Mouse (Mus musculus) megakaryocyte-erythroid progenitor cell, adult 5-6 weeks (primary cell): ENCODE measurements around the gene Robo4. TPM values are rescaled to one million over a fixed set of nuclear protein-coding genes. Genes with fewer than 3 reads are reported as not detected.
A peak's percentile ranks its signal among the peaks of the same experiment; 100 is the strongest.

ENCODE experiments used
- ATAC-seq: replicated peaks from 2 replicates; pipeline ENCODE4 v1.8.0; 2016; ENCODE audit warnings: mild to moderate bottlenecking, inconsistent platforms; ENCODE audit not compliant: severe bottlenecking, poor library complexity, low FRiP score, low TSS enrichment
- total RNA-seq, 2 experiments: library from RNA; stranded (forward) in 1 of 2; stranded (reverse) in 1 of 2; fragments of 200-1000, 215-1000 nt in 1 of 2; fragments of >200 nt in 1 of 2; fragmentation: Nextera tagmentation in 1 of 2; gene quantifications; 2 replicates each; pipeline ENCODE4 v1.2.3; 2014 to 2017

The Robo4 gene
- total RNA-seq, 2 experiments from 2014 or later = 0.33 TPM; not detected in 1

DNA sequence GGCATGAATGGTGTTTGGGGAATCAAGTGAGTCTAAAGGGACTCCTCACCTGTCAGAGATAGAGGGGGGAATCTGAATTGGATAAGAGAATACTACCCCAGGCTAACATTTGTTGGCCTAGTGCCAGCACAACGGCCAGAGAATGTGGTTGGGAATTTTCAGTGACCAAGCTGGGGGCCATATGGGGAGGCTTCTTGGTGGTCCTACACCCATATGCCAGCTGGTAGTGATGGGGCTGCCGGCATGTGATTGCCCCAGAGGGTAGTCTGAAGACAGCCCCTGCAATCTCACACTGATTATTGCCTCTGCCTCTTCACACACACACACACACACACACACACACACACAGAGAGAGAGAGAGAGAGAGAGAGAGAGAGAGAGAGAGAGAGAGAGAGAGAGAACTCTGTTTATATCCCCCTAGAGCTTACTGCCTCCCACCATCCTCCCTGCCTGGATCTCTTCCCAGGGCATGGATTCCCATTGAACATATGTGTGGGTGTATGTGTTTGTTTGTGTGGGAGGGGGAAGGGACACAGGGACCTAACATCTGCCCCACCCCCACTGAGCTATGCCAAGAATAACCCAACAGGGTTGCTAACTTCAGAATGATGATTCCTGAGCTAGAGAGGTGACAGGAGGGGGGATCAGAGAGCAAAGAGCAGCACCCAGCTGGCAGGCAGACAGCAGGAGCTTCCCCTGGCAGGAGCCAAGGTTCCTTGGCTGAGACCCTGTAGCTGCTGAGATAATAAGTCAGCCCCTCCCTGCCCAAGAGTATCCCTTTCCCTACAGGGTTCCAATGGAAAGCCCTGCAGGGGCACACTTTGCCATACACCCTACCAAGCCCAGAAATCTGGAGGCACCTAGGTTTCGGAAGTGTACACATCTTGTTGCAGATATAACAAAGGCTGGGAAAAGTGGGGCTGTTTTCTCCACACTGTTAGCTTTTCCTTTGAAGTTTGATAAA is 36.4 kb downstream of the Robo4 start:
- 0 out of 2 replicates have a peak, but pooled peaks have one; percentile 22 for ATAC-seq

GRCm38 (mm10) chr9:37452401-37452800 is 50.7 kb downstream of the Robo4 start:
- no peak for ATAC-seq

DNA sequence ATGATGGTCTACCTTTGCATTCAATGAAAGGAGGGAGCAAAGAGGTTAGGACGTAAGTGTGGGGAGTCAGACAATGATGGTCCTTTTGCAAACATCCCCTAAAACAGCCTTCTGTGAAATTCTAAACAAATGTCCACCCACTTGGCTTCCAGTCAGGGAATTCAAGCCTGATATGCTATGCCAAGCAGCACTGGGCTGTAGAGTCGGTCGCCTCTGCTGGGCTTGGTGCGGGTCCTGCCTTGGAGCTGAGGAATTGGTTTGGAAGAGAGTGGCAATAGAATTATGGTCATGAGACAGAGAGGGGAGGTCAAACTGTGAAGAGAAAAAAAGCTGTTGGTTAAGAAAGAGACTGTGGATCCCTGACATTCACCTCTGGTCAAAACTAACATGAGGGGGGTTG is 51.6 kb downstream of the Robo4 start:
- no peak for ATAC-seq

DNA sequence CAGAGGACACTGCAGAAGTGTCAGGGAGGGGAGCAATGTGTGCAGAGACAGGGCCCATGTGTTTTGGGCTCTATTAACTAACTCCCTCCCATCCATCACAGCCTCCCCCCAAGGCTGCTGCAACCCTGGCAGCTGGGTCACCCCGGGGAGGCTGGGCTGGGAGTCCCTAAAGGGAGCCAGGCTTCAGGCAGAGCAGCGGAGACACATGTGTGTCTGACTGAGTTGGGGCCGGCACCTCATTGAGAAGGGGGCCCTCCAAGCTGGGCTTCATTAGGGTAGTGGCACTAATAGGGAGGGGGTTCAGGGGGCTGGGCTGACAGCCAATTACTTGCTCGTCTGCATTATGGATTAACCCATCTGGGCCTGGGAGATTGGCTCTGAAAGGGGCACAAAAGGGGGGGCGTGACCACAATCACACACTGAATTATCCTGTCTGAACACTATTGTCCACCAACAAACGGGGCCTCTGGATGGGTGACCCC is 52.4 kb downstream of the Robo4 start:
- no peak for ATAC-seq

GRCm38 (mm10) chr9:37454991-37455390 is 53.3 kb downstream of the Robo4 start:
- no peak for ATAC-seq

- no peak for ATAC-seq
Observed at GRCm38 (mm10) chr9:37455868-37456267, 54.2 kb downstream of the Robo4 start.

GRCm38 (mm10) chr9:37456481-37456910 is 54.8 kb downstream of the Robo4 start:
- 0 out of 2 replicates have a peak, but pooled peaks have one; percentile 29 for ATAC-seq

DNA sequence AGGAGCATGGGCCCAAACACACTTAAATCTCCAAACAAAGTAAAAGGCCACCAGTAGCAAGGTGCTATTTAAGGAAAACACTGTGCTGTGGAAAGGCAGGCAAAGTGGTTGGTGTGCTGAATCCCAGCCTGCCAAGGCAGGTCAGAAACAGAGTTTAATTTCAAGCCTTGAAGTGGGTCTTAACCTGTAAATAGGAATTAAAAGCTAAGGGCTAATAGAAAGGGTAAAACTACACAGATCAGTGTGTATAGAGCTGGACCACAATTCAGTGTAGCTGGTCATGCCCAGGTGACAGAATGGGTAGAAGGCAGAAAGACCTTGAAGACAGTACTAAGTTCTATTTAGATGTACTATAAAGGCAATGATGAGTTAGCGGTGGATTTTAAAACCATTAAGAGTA is 55.5 kb downstream of the Robo4 start:
- ATAC-seq = no peak

DNA sequence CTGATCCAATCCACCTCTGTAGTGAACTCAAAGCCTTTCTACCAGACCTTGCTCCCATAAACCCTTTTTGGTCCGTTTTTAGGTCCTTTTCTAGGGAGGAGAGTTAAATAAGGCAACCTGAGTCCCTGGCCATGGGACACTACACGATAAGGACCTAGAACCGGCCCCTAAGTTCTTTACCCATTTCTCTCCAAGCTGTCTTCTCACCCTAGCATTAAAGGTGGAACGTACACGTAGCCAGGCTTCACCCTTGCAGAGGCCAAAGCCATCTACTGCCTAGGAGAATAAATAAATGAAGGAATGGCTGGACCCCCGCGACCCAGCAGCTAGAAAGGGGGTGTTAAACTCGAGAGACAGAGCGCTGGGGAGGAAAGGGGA is 58.0 kb downstream of the Robo4 start:
- no peak for ATAC-seq

DNA sequence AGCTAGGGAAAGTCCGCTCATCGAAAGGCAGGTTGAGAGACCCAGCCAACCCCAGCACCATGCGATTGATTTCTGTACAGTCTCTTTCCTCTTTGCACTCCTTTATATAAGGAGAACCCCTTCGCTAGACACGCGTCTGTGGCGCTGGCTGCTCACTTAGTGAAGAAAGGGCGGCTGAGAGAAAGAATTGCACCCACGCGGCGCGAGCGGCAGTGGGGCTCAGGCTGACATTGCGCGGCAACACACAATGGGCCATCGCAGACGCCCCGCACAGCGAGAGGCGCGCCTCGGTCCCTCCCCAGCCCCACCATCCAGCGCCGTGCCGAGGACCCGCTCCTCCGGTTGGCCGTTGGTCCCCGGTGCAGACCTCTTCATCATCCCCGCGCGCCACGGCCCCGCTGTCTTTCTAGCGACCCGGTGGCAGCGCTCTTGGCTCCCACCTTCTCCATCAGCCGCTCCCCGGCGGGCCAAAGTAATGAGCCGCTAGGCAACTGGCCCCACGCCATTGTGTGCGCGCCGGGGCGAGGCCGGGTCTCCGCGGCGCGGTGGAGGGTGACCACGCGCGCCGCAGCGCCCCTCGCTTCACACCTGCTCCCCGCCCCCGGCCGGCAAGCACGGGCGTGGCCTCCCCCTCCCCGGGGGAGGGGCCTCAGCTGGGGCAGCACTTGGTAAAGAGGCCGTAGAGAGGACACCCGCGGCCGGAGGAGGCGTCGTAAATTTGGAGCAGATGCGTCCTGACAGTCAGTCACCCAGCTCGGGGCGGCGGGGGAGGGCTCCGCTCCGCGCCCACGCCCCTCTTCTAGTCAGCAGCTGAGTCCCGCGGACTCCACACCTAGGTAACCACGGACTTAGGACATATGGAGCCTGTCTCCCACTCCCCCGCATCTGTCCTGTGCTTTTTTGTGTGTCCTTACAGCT is 58.6 kb downstream of the Robo4 start:
- 0 out of 2 replicates have a peak, but pooled peaks have one; percentile 19 for ATAC-seq

DNA sequence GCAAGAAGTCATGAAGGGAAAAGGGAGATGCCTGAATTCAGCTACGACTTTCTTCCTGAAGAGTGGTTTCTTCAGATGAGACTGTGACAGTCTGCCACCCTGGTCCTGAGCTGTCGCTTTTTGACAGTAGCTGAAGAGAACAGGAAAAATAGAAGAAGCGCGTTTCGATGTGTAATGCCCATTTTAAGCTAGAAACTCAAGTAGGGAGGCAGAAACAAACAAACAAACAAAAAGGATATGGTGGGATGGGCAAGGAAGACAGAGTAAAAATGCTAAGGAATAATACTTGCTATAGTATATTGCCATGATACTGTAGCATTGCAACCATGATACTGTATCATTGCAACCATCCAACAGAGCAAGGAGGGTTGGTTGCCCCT is 59.3 kb downstream of the Robo4 start:
- no peak for ATAC-seq

GRCm38 (mm10) chr9:37461571-37461970 is 59.9 kb downstream of the Robo4 start:
- ATAC-seq = no peak

DNA sequence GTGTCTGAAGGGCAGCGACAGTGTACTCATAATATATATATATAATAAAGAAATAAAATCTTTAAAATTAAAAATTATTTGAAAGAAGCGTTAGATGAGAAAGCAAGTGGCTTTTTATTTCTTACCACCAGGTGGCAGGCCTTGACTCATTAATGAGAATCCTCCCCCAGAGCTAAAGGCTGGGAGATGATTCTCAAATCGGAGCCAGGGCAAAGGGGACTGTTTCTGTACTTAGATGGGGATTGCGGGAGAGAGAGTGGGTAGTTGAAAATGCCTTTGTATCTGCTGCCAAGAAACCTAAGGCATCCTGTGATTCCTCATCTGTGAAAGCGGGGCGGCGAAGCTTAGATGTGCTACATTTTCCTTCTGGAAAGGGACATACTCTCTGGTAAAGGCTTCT is 61.1 kb downstream of the Robo4 start:
- peak; percentile 56; the same call in 1 of the 2 replicates for ATAC-seq

Other genes with a start within 250 kb of the Robo4 start
- 3.4 and 4.7 TPM in 2 replicates for gene Tmem218, start 193.7 kb upstream of the Robo4 start, total RNA-seq (2014; fragmentation: Nextera tagmentation)
- gene Tmem218, start 193.7 kb upstream of the Robo4 start, total RNA-seq (2017) = 2.8 and 3.3 TPM in 2 replicates
- 1.3 TPM in 1 of 2 replicates, not detected in the other for gene Slc37a2, start 146.2 kb upstream of the Robo4 start, total RNA-seq (2014; fragmentation: Nextera tagmentation)
- gene Slc37a2, start 146.2 kb upstream of the Robo4 start, total RNA-seq (2017) = 0.11 and 0.23 TPM in 2 replicates
- gene Ccdc15, start 53.5 kb upstream of the Robo4 start, total RNA-seq (2014; fragmentation: Nextera tagmentation) = 22.3 and 24.5 TPM in 2 replicates
- 12.8 and 23.2 TPM in 2 replicates for gene Ccdc15, start 53.5 kb upstream of the Robo4 start, total RNA-seq (2017)
- gene Hepacam, start 34.5 kb upstream of the Robo4 start, total RNA-seq (2014; fragmentation: Nextera tagmentation) = 0.70 TPM in 1 of 2 replicates, not detected in the other
- gene Hepacam, start 34.5 kb upstream of the Robo4 start, total RNA-seq (2017) = not detected in 2 replicates
- 3.6 and 4.1 TPM in 2 replicates for gene Robo3, start 31.3 kb downstream of the Robo4 start, total RNA-seq (2014; fragmentation: Nextera tagmentation)
- 1.1 and 1.3 TPM in 2 replicates for gene Robo3, start 31.3 kb downstream of the Robo4 start, total RNA-seq (2017)
- gene Msantd2, start 87.4 kb downstream of the Robo4 start, total RNA-seq (2014; fragmentation: Nextera tagmentation) = 15.0 and 36.3 TPM in 2 replicates
- gene Msantd2, start 87.4 kb downstream of the Robo4 start, total RNA-seq (2017) = 17.1 and 21.6 TPM in 2 replicates
- 0.45 TPM in 1 of 2 replicates, not detected in the other for gene Esam, start 126.2 kb downstream of the Robo4 start, total RNA-seq (2014; fragmentation: Nextera tagmentation)
- 2.1 and 4.5 TPM in 2 replicates for gene Esam, start 126.2 kb downstream of the Robo4 start, total RNA-seq (2017)
- not detected in 2 replicates for gene Vsig2, start 137.4 kb downstream of the Robo4 start, total RNA-seq (2014; fragmentation: Nextera tagmentation)
- gene Vsig2, start 137.4 kb downstream of the Robo4 start, total RNA-seq (2017) = not detected in 2 replicates
- gene Nrgn, start 151.0 kb downstream of the Robo4 start, total RNA-seq (2014; fragmentation: Nextera tagmentation) = 16.8 and 21.8 TPM in 2 replicates
- gene Nrgn, start 151.0 kb downstream of the Robo4 start, total RNA-seq (2017) = 7.1 and 8.3 TPM in 2 replicates
- gene Siae, start 153.8 kb downstream of the Robo4 start, total RNA-seq (2014; fragmentation: Nextera tagmentation) = 15.3 and 16.8 TPM in 2 replicates
- 9.6 and 11.3 TPM in 2 replicates for gene Siae, start 153.8 kb downstream of the Robo4 start, total RNA-seq (2017)
- gene Spa17, start 211.8 kb downstream of the Robo4 start, total RNA-seq (2014; fragmentation: Nextera tagmentation) = 3.5 and 9.8 TPM in 2 replicates
- gene Spa17, start 211.8 kb downstream of the Robo4 start, total RNA-seq (2017) = 6.2 TPM in 1 of 2 replicates, not detected in the other